Mouse (Mus musculus) brain, adult 10 weeks (tissue): Measurements from ENCODE around the gene OR5BS1P. TPM values are rescaled to one million over a fixed set of nuclear protein-coding genes. Genes with fewer than 3 reads are reported as not detected.

Source experiments
- polyA plus RNA-seq: library from polyadenylated mRNA; stranded (reverse); fragments of 350-450 nt; fragmentation: Illumina TruSeq; extraction: RNeasy Lipid Tissue Mini Kit (QIAGEN cat#74804); gene quantifications from one replicate; pipeline ENCODE4 v1.2.3, GENCODE M21; 2015; ENCODE audit warnings: low read depth, low replicate concordance

Gene OR5BS1P
- polyA plus RNA-seq = not detected

GRCm38 (mm10) chr15:98469596-98469995 lies at the start of gene OR5BS1P:
OR5BS1P (plus strand) TSS chr15:98469896.

GRCm38 (mm10) chr15:98430925-98431324 lies 38.8 kb upstream of the OR5BS1P start, which contains the start of gene Olfr282:
Olfr282 (plus strand) TSS chr15:98431225.

GRCm38 (mm10) chr15:98452288-98452687 lies 17.4 kb upstream of the OR5BS1P start, which contains the start of gene Olfr281:
Olfr281 (plus strand) TSS chr15:98452588.

GRCm38 (mm10) chr15:98482701-98483100 lies 13.0 kb downstream of the OR5BS1P start, which contains the start of gene Lalba:
Lalba (minus strand) TSS chr15:98482721.

GRCm38 (mm10) chr15:98492102-98492501 lies 22.4 kb downstream of the OR5BS1P start, which contains the start of gene Olfr279:
Olfr279 (plus strand) TSS chr15:98492402.

Other genes starting within 250 kb of the OR5BS1P start
- gene Gm44579, start 248.9 kb upstream of the OR5BS1P start, polyA plus RNA-seq = not detected
- 13.2 TPM for gene Olfr287, start 248.8 kb upstream of the OR5BS1P start, polyA plus RNA-seq
- gene Olfr286, start 235.4 kb upstream of the OR5BS1P start, polyA plus RNA-seq = not detected
- gene H1fnt, start 212.6 kb upstream of the OR5BS1P start, polyA plus RNA-seq = not detected
- gene Zfp641, start 173.7 kb upstream of the OR5BS1P start, polyA plus RNA-seq = 7.7 TPM
- gene Olfr285, start 152.5 kb upstream of the OR5BS1P start, polyA plus RNA-seq = not detected
- not detected for gene Olfr284, start 128.9 kb upstream of the OR5BS1P start, polyA plus RNA-seq
- gene Olfr283, start 89.0 kb upstream of the OR5BS1P start, polyA plus RNA-seq = not detected
- not detected for gene Olfr282, start 38.7 kb upstream of the OR5BS1P start, polyA plus RNA-seq
- not detected for gene Olfr281, start 17.3 kb upstream of the OR5BS1P start, polyA plus RNA-seq
- gene Lalba, start 12.8 kb downstream of the OR5BS1P start, polyA plus RNA-seq = not detected
- not detected for gene Olfr279, start 22.5 kb downstream of the OR5BS1P start, polyA plus RNA-seq
- gene Kansl2, start 64.4 kb downstream of the OR5BS1P start, polyA plus RNA-seq = 57.3 TPM
- 24.5 TPM for gene Ccnt1, start 101.0 kb downstream of the OR5BS1P start, polyA plus RNA-seq
- not detected for gene 4930415O20Rik, start 101.1 kb downstream of the OR5BS1P start, polyA plus RNA-seq
- gene Adcy6, start 140.2 kb downstream of the OR5BS1P start, polyA plus RNA-seq = 31.7 TPM
- gene Cacnb3, start 160.9 kb downstream of the OR5BS1P start, polyA plus RNA-seq = 201 TPM
- 52.9 TPM for gene Ddx23, start 193.0 kb downstream of the OR5BS1P start, polyA plus RNA-seq
- 30.1 TPM for gene Rnd1, start 207.6 kb downstream of the OR5BS1P start, polyA plus RNA-seq
- gene Ccdc65, start 238.3 kb downstream of the OR5BS1P start, polyA plus RNA-seq = 6.9 TPM